Mouse (Mus musculus): ENCODE data around the gene Oas1f. TPM values are rescaled to one million over a fixed set of nuclear protein-coding genes. Genes with fewer than 3 reads are reported as not detected.
A peak's percentile ranks its signal among the peaks of the same experiment; 100 is the strongest.

Gene Oas1f
- total and polyA plus RNA-seq, 2 experiments from 2014 or later = not detected

DNA sequence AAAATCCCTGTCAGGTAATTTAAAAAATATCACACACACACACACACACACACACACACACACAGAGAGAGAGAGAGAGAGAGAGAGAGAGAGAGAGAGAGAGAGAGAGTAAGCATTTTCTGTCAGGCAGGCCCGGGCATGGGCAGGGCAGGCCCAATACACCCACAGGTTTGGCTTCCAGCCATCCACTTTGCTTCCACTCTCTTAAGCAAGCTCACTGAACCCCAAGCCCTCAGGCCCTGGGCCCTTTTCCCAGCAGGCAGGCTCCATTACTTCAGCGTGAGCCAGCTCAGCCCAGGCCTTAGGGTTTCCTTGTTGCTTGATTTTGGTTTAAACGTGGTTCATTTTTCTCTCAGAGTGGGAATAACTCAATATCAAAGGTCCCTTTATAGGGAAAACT is 2.5 kb upstream of the Oas1f start:
- TF ChIP-seq CTCF (IDR thresholded peaks at IDR 0.05; ENCODE audit: low read depth) = no peak
- Histone ChIP-seq H3K9me3 (ENCODE audit: low read length) (no peaks in the 10 kb centered on the region), H3K27ac (no peak overlapping the region), H3K4me2 (ENCODE audit: low read depth, low read length) (no peak overlapping the region), H3K27me3 (ENCODE audit: insufficient read depth, low read length) (no peaks in the 10 kb centered on the region), H3K4me1 (ENCODE audit: insufficient read depth, low read length) (no peaks in the 10 kb centered on the region), H3K9ac (replicated peaks; ENCODE audit: low read length) (no peak overlapping the region), H3K36me3 (ENCODE audit: insufficient read depth, low read length) (no peaks in the 10 kb centered on the region), H3K4me3 (ENCODE audit: low read length) (no peak overlapping the region)
- no peak for ATAC-seq
- peak; percentile 27 for DNase-seq (ENCODE audit: low spot score)
- WGBS = 47% methylated on average over 3 of the region's 3 CpGs

DNA sequence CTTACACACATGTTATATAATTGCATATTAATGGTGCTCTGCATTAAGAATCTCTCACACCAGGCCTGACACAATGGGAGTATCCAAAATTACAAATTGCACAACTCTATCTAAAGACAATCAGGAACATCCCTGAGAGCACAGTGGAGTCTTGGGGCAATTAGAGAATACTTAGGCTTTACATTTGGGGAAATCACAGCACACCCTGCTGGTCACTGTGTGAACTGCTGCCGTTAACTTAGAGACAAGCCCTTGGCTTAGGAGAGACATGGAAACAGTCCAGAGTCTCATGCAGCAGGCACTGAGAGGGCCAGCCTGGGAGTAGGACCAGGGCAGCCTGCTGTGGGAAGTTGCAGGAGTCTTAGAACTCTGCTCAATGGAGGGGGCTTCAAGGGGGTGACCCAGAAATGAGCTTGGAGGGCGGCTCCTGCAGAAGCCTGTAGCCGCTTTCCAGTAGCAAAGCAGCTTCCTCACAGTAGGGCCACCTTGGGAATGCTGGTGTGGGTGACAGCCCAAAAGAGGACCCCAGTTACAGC is 2.5 kb downstream of the Oas1f start:
- H3K9ac ChIP-seq (replicated peaks; ENCODE audit: low read length) = no peak overlapping the region
- WGBS = 59% methylated on average over 3 of the region's 3 CpGs
- no peaks in the 10 kb centered on the region for H3K27me3 ChIP-seq (ENCODE audit: insufficient read depth, low read length)
- H3K27ac ChIP-seq = no peak overlapping the region
- H3K36me3 ChIP-seq (ENCODE audit: insufficient read depth, low read length) = no peaks in the 10 kb centered on the region
- DNase-seq (ENCODE audit: low spot score) (peak; percentile 47), ATAC-seq (no peak)
- no peaks in the 10 kb centered on the region for H3K4me1 ChIP-seq (ENCODE audit: insufficient read depth, low read length)
- no peak overlapping the region for H3K4me3 ChIP-seq (ENCODE audit: low read length)
- peak; percentile 73 for TF ChIP-seq CTCF (IDR thresholded peaks at IDR 0.05; ENCODE audit: low read depth)
- H3K9me3 ChIP-seq (ENCODE audit: low read length) = peaks cover 6% of the 10 kb centered on the region; the same call in 1 of the 2 replicates
- H3K4me2 ChIP-seq (ENCODE audit: low read depth, low read length) = no peak overlapping the region

DNA sequence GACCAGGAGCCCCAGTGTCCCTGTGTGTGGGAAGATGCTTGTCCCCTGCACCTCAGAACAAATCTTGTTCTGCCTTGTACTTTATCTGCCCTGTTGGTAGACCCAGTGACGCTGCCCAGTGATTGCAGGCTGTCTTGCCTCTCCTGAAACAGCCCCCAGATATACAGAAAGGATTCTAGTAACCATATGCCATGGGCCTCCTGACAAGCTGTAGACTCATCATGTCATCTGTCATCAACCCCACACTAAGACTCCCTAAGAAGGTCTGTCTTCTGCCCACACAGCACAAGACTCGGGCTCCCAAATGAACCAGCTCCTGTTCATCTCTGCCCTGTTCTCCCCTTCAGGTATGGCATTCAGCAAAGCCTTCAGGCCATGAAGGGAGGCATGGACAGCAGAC is 12.1 kb downstream of the Oas1f start:
- Histone ChIP-seq H3K4me3 (ENCODE audit: low read length) (no peak overlapping the region), H3K27me3 (ENCODE audit: insufficient read depth, low read length) (no peaks in the 10 kb centered on the region), H3K27ac (no peak overlapping the region), H3K4me2 (ENCODE audit: low read depth, low read length) (no peak overlapping the region), H3K36me3 (ENCODE audit: insufficient read depth, low read length) (no peaks in the 10 kb centered on the region), H3K9ac (replicated peaks; ENCODE audit: low read length) (no peak overlapping the region), H3K4me1 (ENCODE audit: insufficient read depth, low read length) (no peaks in the 10 kb centered on the region), H3K9me3 (ENCODE audit: low read length) (peaks cover 6% of the 10 kb centered on the region; the same call in 1 of the 2 replicates)
- ATAC-seq (no peak), DNase-seq (ENCODE audit: low spot score) (no peak)
- TF ChIP-seq CTCF (IDR thresholded peaks at IDR 0.05; ENCODE audit: low read depth) = no peak
- 78% methylated on average over 2 of the region's 2 CpGs for WGBS

DNA sequence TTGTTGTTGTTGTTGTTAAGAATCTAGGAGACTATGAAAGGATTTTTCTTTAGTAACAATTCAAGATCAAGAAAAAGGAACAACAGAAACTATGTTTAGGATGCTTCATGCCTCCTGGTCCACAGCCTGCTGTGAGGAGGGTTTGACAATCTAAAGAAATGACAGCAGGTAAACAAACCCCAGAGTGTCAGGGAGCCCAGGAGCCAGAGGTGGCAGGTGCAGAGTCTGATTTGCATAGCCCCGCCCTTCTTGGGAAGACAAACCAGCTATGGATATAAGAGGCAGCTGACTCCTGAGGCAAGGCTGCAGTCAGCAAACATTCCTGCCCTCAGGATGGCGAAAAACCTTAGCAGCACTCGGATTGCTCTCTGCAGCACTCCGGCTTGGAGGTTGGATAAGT is 14.0 kb downstream of the Oas1f start, which contains the start of gene Oas1h:
TSS of gene Oas1h (plus strand) at position 301 of the 400 bp plus-strand sequence.
- Histone ChIP-seq H3K4me3 (ENCODE audit: low read length) (no peak within 1 kb of the TSS), H3K9me3 (ENCODE audit: low read length) (no peaks in the 10 kb centered on the region), H3K27ac (no peak within 1 kb of the TSS), H3K4me1 (ENCODE audit: insufficient read depth, low read length) (no peaks in the 10 kb centered on the region), H3K27me3 (ENCODE audit: insufficient read depth, low read length) (no peaks in the 10 kb centered on the region), H3K4me2 (ENCODE audit: low read depth, low read length) (no peak within 1 kb of the TSS), H3K9ac (replicated peaks; ENCODE audit: low read length) (no peak within 1 kb of the TSS), H3K36me3 (ENCODE audit: insufficient read depth, low read length) (no peaks in the 10 kb centered on the region)
- WGBS = 50% methylated on average over 4 of the region's 4 CpGs
- no peak for DNase-seq (ENCODE audit: low spot score)
- ATAC-seq = no peak
- no peak for TF ChIP-seq CTCF (IDR thresholded peaks at IDR 0.05; ENCODE audit: low read depth)

DNA sequence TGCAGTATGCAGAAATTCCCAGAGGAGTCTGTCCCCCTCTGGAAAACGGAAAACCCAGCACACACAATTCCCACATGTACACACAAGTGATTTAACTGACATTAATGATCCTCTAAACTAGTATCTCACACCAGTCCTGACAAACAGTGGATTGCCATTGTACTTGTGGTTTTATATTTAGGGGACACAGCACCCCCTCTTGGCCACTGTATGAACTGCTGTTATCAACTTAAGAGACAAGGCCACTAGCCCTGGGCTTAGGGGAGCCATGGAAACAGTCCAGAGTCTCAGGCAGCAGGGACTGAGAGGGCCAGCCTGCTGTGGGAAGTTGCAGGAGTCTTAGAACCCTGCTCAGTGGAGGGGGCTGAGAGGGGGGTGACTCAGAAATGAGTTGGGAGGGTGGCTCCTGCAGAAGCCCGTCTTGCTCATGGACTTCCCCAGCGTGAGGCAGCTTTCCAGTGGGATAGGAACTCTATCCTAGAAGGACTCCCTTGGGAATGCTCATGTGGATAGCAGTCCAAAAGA is 18.2 kb downstream of the Oas1f start:
- DNase-seq (ENCODE audit: low spot score) (peak; percentile 5), ATAC-seq (no peak)
- H3K9me3 ChIP-seq (ENCODE audit: low read length) = no peaks in the 10 kb centered on the region
- no peak overlapping the region for H3K4me2 ChIP-seq (ENCODE audit: low read depth, low read length)
- no peak overlapping the region for H3K27ac ChIP-seq
- no peaks in the 10 kb centered on the region for H3K36me3 ChIP-seq (ENCODE audit: insufficient read depth, low read length)
- no peak overlapping the region for H3K4me3 ChIP-seq (ENCODE audit: low read length)
- TF ChIP-seq CTCF (IDR thresholded peaks at IDR 0.05; ENCODE audit: low read depth) = peak; percentile 17; the same call in 1 of the 2 replicates
- no peaks in the 10 kb centered on the region for H3K27me3 ChIP-seq (ENCODE audit: insufficient read depth, low read length)
- no peak overlapping the region for H3K9ac ChIP-seq (replicated peaks; ENCODE audit: low read length)
- no peaks in the 10 kb centered on the region for H3K4me1 ChIP-seq (ENCODE audit: insufficient read depth, low read length)
- WGBS = 72% methylated on average over 3 of the region's 3 CpGs

DNA sequence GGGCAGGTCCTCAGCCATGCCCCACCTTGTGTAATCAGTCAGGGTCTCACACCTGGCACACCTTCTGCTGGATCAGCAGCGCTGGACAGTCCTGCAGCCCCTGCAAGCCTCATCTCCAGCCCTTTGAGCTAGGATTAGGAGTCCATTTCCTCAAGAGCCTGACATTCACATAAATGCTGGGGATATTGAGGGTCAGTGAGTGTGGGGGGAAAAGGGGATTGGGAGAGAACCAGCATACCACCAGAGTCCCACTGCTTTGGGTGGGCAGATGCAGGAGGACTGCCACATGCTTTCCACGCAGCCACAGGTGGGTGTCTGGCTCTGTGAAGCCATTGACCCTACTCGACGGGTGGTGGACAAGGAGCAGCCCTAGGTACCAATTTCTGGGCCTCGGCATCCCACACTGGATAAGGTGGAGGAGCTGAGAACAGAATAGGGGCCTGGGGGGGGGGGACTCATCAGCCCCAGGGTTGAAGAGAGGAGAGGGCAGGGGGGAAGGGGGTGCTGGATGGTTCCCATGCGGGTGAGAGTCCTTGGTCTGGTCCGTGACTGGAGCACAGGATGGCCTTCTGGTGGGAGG is 22.4 kb downstream of the Oas1f start:
- no peak overlapping the region for H3K27ac ChIP-seq
- ATAC-seq (no peak), DNase-seq (ENCODE audit: low spot score) (no peak)
- TF ChIP-seq CTCF (IDR thresholded peaks at IDR 0.05; ENCODE audit: low read depth) = no peak
- H3K36me3 ChIP-seq (ENCODE audit: insufficient read depth, low read length) = no peaks in the 10 kb centered on the region
- H3K9me3 ChIP-seq (ENCODE audit: low read length) = no peaks in the 10 kb centered on the region
- WGBS = 87% methylated on average over 7 of the region's 7 CpGs
- no peaks in the 10 kb centered on the region for H3K27me3 ChIP-seq (ENCODE audit: insufficient read depth, low read length)
- no peaks in the 10 kb centered on the region for H3K4me1 ChIP-seq (ENCODE audit: insufficient read depth, low read length)
- no peak overlapping the region for H3K4me2 ChIP-seq (ENCODE audit: low read depth, low read length)
- H3K9ac ChIP-seq (replicated peaks; ENCODE audit: low read length) = no peak overlapping the region
- no peak overlapping the region for H3K4me3 ChIP-seq (ENCODE audit: low read length)

DNA sequence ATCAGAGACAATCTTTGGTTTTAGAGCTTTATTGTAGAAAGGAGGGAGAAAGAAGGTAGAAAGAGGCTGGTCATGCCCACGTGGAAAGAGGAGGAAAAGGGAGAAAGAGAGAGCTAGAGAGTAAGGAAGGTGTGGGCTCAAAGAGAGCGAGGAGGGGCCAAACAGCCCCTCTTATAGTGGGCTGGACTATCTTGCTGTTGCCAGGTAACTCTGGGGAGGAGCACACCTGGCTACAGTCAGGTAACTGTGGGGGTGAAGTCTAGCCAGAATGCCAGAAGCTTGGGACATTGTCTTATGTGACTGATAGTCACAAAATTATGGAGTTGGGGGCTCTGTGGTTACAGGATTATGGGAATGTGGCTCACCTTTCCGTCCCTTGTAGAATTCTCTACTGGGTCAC is 22.9 kb downstream of the Oas1f start:
- no peak overlapping the region for H3K4me3 ChIP-seq (ENCODE audit: low read length)
- 59% methylated on average over 3 of the region's 3 CpGs for WGBS
- no peaks in the 10 kb centered on the region for H3K4me1 ChIP-seq (ENCODE audit: insufficient read depth, low read length)
- H3K4me2 ChIP-seq (ENCODE audit: low read depth, low read length) = no peak overlapping the region
- H3K27ac ChIP-seq = no peak overlapping the region
- TF ChIP-seq CTCF (IDR thresholded peaks at IDR 0.05; ENCODE audit: low read depth) = no peak
- H3K9me3 ChIP-seq (ENCODE audit: low read length) = no peaks in the 10 kb centered on the region
- no peaks in the 10 kb centered on the region for H3K36me3 ChIP-seq (ENCODE audit: insufficient read depth, low read length)
- no peak overlapping the region for H3K9ac ChIP-seq (replicated peaks; ENCODE audit: low read length)
- no peak for DNase-seq (ENCODE audit: low spot score)
- no peak for ATAC-seq
- H3K27me3 ChIP-seq (ENCODE audit: insufficient read depth, low read length) = no peaks in the 10 kb centered on the region
